Mouse (Mus musculus): Measurements from ENCODE around the gene Pdzrn3. TPM values are rescaled to one million over a fixed set of nuclear protein-coding genes. Genes with fewer than 3 reads are reported as not detected.

The Pdzrn3 gene
- total RNA-seq (2012; rRNA removed): 0.08 and 0.16 TPM in 2 replicates
- not detected for polyA plus RNA-seq (2012; ENCODE audit: insufficient read depth in 1 of 2, insufficient read length in 2 of 2, low read depth in 1 of 2, low replicate concordance in 2 of 2, missing spikeins in 1 of 2)

- TF ChIP-seq USF1 (IDR thresholded peaks at IDR 0.05; ENCODE audit: low read depth, low read length) (no peak), GATA1 (IDR thresholded peaks at IDR 0.05; ENCODE audit: low read depth, low read length) (no peak), ZNF384 (IDR thresholded peaks at IDR 0.05; ENCODE audit: low read depth, low read length) (no peak), MYC (IDR thresholded peaks at IDR 0.05; ENCODE audit: low read depth, low read length) (no peak), NRF1 (IDR thresholded peaks at IDR 0.05; ENCODE audit: insufficient read depth, low read depth, low read length, poor library complexity, severe bottlenecking) (no peak), POLR2A (IDR thresholded peaks at IDR 0.05; ENCODE audit: control insufficient read depth in 1 of 2, insufficient read depth in 1 of 2, low read depth in 1 of 2, low read length in 2 of 2, poor library complexity in 1 of 2) (no peak), CHD1 (IDR thresholded peaks at IDR 0.05; ENCODE audit: low read depth, low read length) (no peak), MYB (IDR thresholded peaks at IDR 0.05; ENCODE audit: low read depth, low read length) (no peak), CHD2 (IDR thresholded peaks at IDR 0.05; ENCODE audit: low read length) (no peak), E2F4 (IDR thresholded peaks at IDR 0.05; ENCODE audit: borderline replicate concordance, low read depth, low read length) (no peak), HCFC1 (IDR thresholded peaks at IDR 0.05; ENCODE audit: low read depth, low read length) (no peak), ELF1 (IDR thresholded peaks at IDR 0.05; ENCODE audit: low read depth, low read length) (no peak), SIN3A (IDR thresholded peaks at IDR 0.05; ENCODE audit: low read length) (no peak), EP300 (IDR thresholded peaks at IDR 0.05; ENCODE audit: low read depth in 1 of 2, low read length in 2 of 2) (no peak), CTCF (IDR thresholded peaks at IDR 0.05 in 2 of 3, conservative IDR thresholded peaks at IDR 0.05 in 1 of 3; ENCODE audit: control insufficient read depth in 1 of 3, insufficient read depth in 1 of 3, low read depth in 2 of 3, low read length in 3 of 3, poor library complexity in 1 of 3, severe bottlenecking in 1 of 3) (no peak), TAL1 (IDR thresholded peaks at IDR 0.05; ENCODE audit: low read length) (no peak), TCF12 (IDR thresholded peaks at IDR 0.05; ENCODE audit: low read depth, low read length) (no peak), POLR2AphosphoS2 (IDR thresholded peaks at IDR 0.05; ENCODE audit: low read length) (no peak), ZMIZ1 (IDR thresholded peaks at IDR 0.05; ENCODE audit: low read depth, low read length) (no peak)
- H3K9ac ChIP-seq (ENCODE audit: control insufficient read depth, low read depth, low read length, poor library complexity, severe bottlenecking): no peak within 1 kb of the TSS
- H3K9me3 ChIP-seq (replicated peaks; ENCODE audit: insufficient read depth, low read length): no peaks in the 10 kb centered on the region
- H3K4me1 ChIP-seq (ENCODE audit: control insufficient read depth in 1 of 2, insufficient read depth in 2 of 2, low read length in 2 of 2): no peaks in the 10 kb centered on the region
- no peaks in the 10 kb centered on the region for H3K79me2 ChIP-seq (ENCODE audit: control insufficient read depth, insufficient read depth, low read length, poor library complexity)
- DNase-seq (ENCODE audit: low read depth, low spot score): no peak
- no peak within 1 kb of the TSS for H3K4me3 ChIP-seq (ENCODE audit: control insufficient read depth in 1 of 2, insufficient read depth in 1 of 2, low read depth in 2 of 2, low read length in 2 of 2)
- no peak within 1 kb of the TSS for H3K27ac ChIP-seq (ENCODE audit: control insufficient read depth, low read depth, low read length)
- H3K27me3 ChIP-seq (ENCODE audit: control insufficient read depth in 1 of 2, insufficient read depth in 2 of 2, low read length in 2 of 2): no peaks in the 10 kb centered on the region
- H3K36me3 ChIP-seq (ENCODE audit: control insufficient read depth in 1 of 2, insufficient read depth in 2 of 2, low read length in 2 of 2): no peaks in the 10 kb centered on the region
These were observed at the start of gene Pdzrn3 for GRCm38 (mm10) chr6:101377167-101377934. TSS of gene Pdzrn3 (minus strand) at chr6:101377897.

DNA sequence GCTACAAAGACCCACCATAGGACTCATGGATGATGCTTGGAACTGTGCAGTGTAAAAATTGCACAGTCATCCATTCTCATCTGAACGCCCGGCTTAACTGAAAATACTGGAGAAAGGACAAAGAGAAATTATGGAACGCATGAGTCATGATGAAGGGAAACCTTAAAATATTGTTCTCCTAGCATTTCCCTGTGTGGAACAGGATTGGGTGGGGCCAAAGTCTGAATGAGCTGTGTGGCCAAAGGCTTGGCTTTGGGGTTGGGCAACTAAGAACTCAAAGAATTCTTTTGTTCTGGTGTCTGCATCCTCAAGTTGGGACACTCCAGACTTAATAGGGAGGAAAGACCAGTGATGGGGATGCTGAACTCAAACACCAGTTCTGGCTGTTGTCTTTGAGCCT lies 49.6 kb upstream of the Pdzrn3 start:
- H3K79me2 ChIP-seq (ENCODE audit: control insufficient read depth, insufficient read depth, low read length, poor library complexity): no peaks in the 10 kb centered on the region
- TF ChIP-seq UBTF (IDR thresholded peaks at IDR 0.05; ENCODE audit: borderline replicate concordance, insufficient read depth, low read depth, low read length) (no peak), GATA1 (IDR thresholded peaks at IDR 0.05; ENCODE audit: low read depth, low read length) (no peak), SIN3A (IDR thresholded peaks at IDR 0.05; ENCODE audit: low read length) (no peak), MXI1 (IDR thresholded peaks at IDR 0.05; ENCODE audit: low read depth, low read length) (no peak), POLR2AphosphoS5 (IDR thresholded peaks at IDR 0.05; ENCODE audit: borderline replicate concordance, low read depth, low read length) (no peak), TBP (IDR thresholded peaks at IDR 0.05; ENCODE audit: low read depth, low read length) (no peak), MAZ (IDR thresholded peaks at IDR 0.05; ENCODE audit: low read depth, low read length) (no peak), CTCF (IDR thresholded peaks at IDR 0.05 in 2 of 3, conservative IDR thresholded peaks at IDR 0.05 in 1 of 3; ENCODE audit: control insufficient read depth in 1 of 3, insufficient read depth in 1 of 3, low read depth in 2 of 3, low read length in 3 of 3, poor library complexity in 1 of 3, severe bottlenecking in 1 of 3) (no peak), USF2 (IDR thresholded peaks at IDR 0.05; ENCODE audit: borderline replicate concordance in 1 of 2, insufficient read depth in 1 of 2, low read depth in 1 of 2, low read length in 2 of 2) (no peak), JUND (IDR thresholded peaks at IDR 0.05; ENCODE audit: low read depth, low read length) (no peak), EP300 (IDR thresholded peaks at IDR 0.05; ENCODE audit: low read depth in 1 of 2, low read length in 2 of 2) (no peak)
- no peaks in the 10 kb centered on the region for H3K9me3 ChIP-seq (replicated peaks; ENCODE audit: insufficient read depth, low read length)
- no peak overlapping the region for H3K9ac ChIP-seq (ENCODE audit: control insufficient read depth, low read depth, low read length, poor library complexity, severe bottlenecking)
- no peaks in the 10 kb centered on the region for H3K36me3 ChIP-seq (ENCODE audit: control insufficient read depth in 1 of 2, insufficient read depth in 2 of 2, low read length in 2 of 2)
- no peaks in the 10 kb centered on the region for H3K4me1 ChIP-seq (ENCODE audit: control insufficient read depth in 1 of 2, insufficient read depth in 2 of 2, low read length in 2 of 2)
- no peak overlapping the region for H3K27ac ChIP-seq (ENCODE audit: control insufficient read depth, low read depth, low read length)
- no peak for DNase-seq (ENCODE audit: low read depth, low spot score)
- H3K27me3 ChIP-seq (ENCODE audit: control insufficient read depth in 1 of 2, insufficient read depth in 2 of 2, low read length in 2 of 2): no peaks in the 10 kb centered on the region
- no peak overlapping the region for H3K4me3 ChIP-seq (ENCODE audit: control insufficient read depth in 1 of 2, insufficient read depth in 1 of 2, low read depth in 2 of 2, low read length in 2 of 2)
